Mouse (Mus musculus) thymus, adult 2 months (tissue): ENCODE measurements at regions not wholly inside any gene's neighbourhood (a gene's known extent, or its start where the extent isn't known, plus 50 kb on each side); places are given as distances from the start of the nearest gene placed in this dataset.

ENCODE experiments used
- CTCF ChIP-seq: fragments of 200-500 bp; IDR thresholded peaks from 2 replicates; pipeline ENCODE4 v1.5.1; 2012; ENCODE audit warnings: mild to moderate bottlenecking, control low read depth, low read length, moderate library complexity, borderline replicate concordance; ENCODE audit not compliant: control insufficient read depth, poor library complexity, insufficient read depth; ENCODE audit errors: extremely low read depth
- POLR2A ChIP-seq: fragments of 200-500 bp; IDR thresholded peaks from 2 replicates; pipeline ENCODE4 v1.6.1; 2012; ENCODE audit warnings: mild to moderate bottlenecking, low read length, control low read depth, moderate library complexity; ENCODE audit not compliant: control insufficient read depth, poor library complexity, insufficient read depth; ENCODE audit errors: extremely low read depth

DNA sequence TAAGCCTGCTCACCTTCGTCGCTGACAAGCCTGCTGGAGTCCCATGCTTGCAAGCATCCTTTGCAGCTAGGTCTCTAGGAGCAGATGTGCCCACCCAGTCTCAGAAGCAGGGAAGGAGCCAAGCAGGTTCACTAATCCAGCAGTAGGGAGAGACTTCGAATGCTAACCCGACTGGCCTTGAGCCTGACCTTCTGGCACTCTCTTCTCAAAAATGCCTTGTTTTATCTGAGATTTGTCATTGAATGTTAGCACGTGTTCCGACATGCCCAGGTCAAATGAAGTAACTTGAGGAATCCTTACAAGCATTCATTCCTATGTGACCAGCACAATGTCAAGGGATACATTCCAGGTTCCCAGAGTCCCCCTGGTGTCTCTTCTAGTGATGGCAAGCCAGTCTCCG lies 105.9 kb upstream of the Tmem189 start:
- no peak for TF ChIP-seq POLR2A
- no peak for TF ChIP-seq CTCF
